Mouse (Mus musculus) intestine, postnatal 0 days (tissue): ENCODE measurements around the gene Ascc1. TPM values are rescaled to one million over a fixed set of nuclear protein-coding genes. Genes with fewer than 3 reads are reported as not detected.

Experiments used
- ATAC-seq: fragments of 200-750 bp; cut with Nextera tagmentation; 2 replicates; pipeline ENCODE4 v1.8.0; 2017; ENCODE audit warnings: mild to moderate bottlenecking, moderate TSS enrichment, moderate library complexity
- H3K27ac ChIP-seq: fragments of 300-500 bp; sonication (generic); 2 replicates; pipeline ENCODE4 v1.5.1; 2014; ENCODE audit warnings: mild to moderate bottlenecking, low read depth, low read length, moderate library complexity
- H3K27me3 ChIP-seq: fragments of 300-500 bp; sonication (generic); replicated peaks from 2 replicates; pipeline ENCODE4 v1.6.1; 2014; ENCODE audit warnings: low read length, mixed read lengths; ENCODE audit not compliant: control insufficient read depth, insufficient read depth
- H3K36me3 ChIP-seq: fragments of 300-500 bp; sonication (generic); 2 replicates; pipeline ENCODE4 v1.6.1; 2014; ENCODE audit warnings: mild to moderate bottlenecking, moderate library complexity; ENCODE audit not compliant: control insufficient read depth, insufficient read depth
- H3K4me1 ChIP-seq: fragments of 300-500 bp; sonication (generic); replicated peaks from 2 replicates; pipeline ENCODE4 v1.6.1; 2014; ENCODE audit warnings: antibody characterized with exemption, low read length, mixed read lengths; ENCODE audit not compliant: control insufficient read depth, insufficient read depth
- H3K4me2 ChIP-seq: fragments of 300-500 bp; sonication (generic); replicated peaks from 2 replicates; pipeline ENCODE4 v1.6.1; 2014; ENCODE audit warnings: low read depth, mild to moderate bottlenecking, moderate library complexity
- H3K4me3 ChIP-seq: fragments of 300-500 bp; sonication (generic); 2 replicates; pipeline ENCODE4 v1.5.1; 2014; ENCODE audit warnings: low read depth, low read length
- H3K9ac ChIP-seq: fragments of 300-500 bp; sonication (generic); 2 replicates; pipeline ENCODE4 v1.6.1; 2014; ENCODE audit warnings: mild to moderate bottlenecking, low read depth, low read length
- H3K9me3 ChIP-seq: fragments of 300-500 bp; sonication (generic); 2 replicates; pipeline ENCODE4 v1.6.1; 2016; ENCODE audit warnings: mixed run types; ENCODE audit not compliant: control insufficient read depth
- CTCF ChIP-seq: sonication (generic); IDR thresholded peaks from 2 replicates; pipeline ENCODE4 v1.5.1; 2016; ENCODE audit warnings: low read depth, mild to moderate bottlenecking, control low read depth, antibody characterized with exemption, moderate library complexity
- WGBS: fragments of 180-500 bp; shearing (Covaris S2); extraction: QIAGEN DNeasy Blood & Tissue Kit; methylation state at CpG from one replicate; pipeline ENCODE4 v1.1.7; 2014; 5-methylcytosine and 5-hydroxymethylcytosine counted together
- polyA plus RNA-seq: library from polyadenylated mRNA; unstranded; fragments of >200 nt; fragmentation: Nextera tagmentation; extraction: Ambion mirVana; gene quantifications from 2 replicates; pipeline ENCODE4 v1.2.1, GENCODE M21; 2015

Gene Ascc1
- polyA plus RNA-seq, 1 experiment from 2014 or later: 28.7 TPM

- no peaks in the 10 kb centered on the region; the same call in 1 of the 2 replicates for H3K4me1 ChIP-seq
- no peak overlapping the region for H3K4me3 ChIP-seq
- H3K27me3 ChIP-seq: no peaks in the 10 kb centered on the region
- WGBS: 94% methylated on average over 7 of the region's 7 CpGs
- H3K9me3 ChIP-seq: no peaks in the 10 kb centered on the region
- ATAC-seq: no peak
- no peak overlapping the region for H3K27ac ChIP-seq
- H3K4me2 ChIP-seq: no peak overlapping the region
- TF ChIP-seq CTCF: no peak
- no peak overlapping the region for H3K9ac ChIP-seq
- H3K36me3 ChIP-seq: no peaks in the 10 kb centered on the region
Observed at GRCm38 (mm10) chr10:60077226-60077625, 74.6 kb downstream of the Ascc1 start.

DNA sequence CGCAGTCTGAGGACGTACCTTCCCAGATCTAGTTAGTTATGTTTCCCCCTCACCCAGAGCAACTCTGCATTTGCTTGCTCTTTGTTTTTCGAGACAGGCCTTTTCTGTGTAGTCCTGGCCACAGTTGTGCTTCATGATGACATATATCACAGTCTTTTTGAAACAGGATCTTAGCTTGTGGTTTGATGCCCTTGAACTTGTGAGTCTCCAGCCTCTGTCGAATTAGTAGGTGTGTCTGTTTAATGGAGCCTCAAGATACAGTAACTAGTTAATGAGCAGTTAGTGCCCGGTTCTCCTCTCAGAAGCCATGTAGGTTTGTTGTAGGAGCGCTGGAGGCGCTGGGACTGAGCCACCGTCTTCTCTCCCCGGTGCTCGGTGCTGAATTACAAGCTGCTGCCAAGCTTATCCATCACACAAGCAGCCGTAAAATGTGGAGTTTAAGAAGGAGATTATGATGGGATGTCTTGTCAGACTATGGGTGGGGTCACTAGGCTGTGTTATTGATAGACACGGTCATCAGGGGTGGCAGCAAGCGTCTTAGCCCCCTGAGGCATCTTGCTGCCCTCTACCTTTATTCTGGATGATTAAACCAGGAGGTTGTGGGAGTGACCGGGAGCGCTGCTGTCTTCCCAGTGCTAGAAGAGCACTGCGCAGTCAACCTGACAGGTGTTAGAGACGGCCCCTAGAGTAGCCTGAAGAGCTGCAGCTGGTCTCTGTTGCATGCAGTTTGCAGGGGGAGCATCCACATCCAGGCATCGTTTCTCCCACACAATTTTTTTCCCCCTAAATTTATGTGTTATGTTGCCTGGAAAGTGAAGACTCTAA, 75.3 kb downstream of the Ascc1 start:
- Histone ChIP-seq H3K4me2 (no peak overlapping the region), H3K9me3 (no peaks in the 10 kb centered on the region), H3K27me3 (no peaks in the 10 kb centered on the region), H3K36me3 (no peaks in the 10 kb centered on the region), H3K4me1 (peaks cover 4% of the 10 kb centered on the region; the same call in 1 of the 2 replicates), H3K27ac (no peak overlapping the region), H3K9ac (no peak overlapping the region), H3K4me3 (no peak overlapping the region)
- 57% methylated on average over 18 of the region's 18 CpGs for WGBS
- no peak for TF ChIP-seq CTCF
- ATAC-seq: no peak

- no peak overlapping the region for H3K9ac ChIP-seq
- H3K4me2 ChIP-seq: no peak overlapping the region
- TF ChIP-seq CTCF: no peak
- H3K36me3 ChIP-seq: no peaks in the 10 kb centered on the region
- no peak overlapping the region for H3K4me3 ChIP-seq
- 63% methylated on average over 5 of the region's 5 CpGs for WGBS
- peaks cover 4% of the 10 kb centered on the region; the same call in 1 of the 2 replicates for H3K4me1 ChIP-seq
- H3K9me3 ChIP-seq: no peaks in the 10 kb centered on the region
- H3K27ac ChIP-seq: no peak overlapping the region
- no peaks in the 10 kb centered on the region for H3K27me3 ChIP-seq
- no peak for ATAC-seq
Observed at GRCm38 (mm10) chr10:60078561-60078917, 75.9 kb downstream of the Ascc1 start.

DNA sequence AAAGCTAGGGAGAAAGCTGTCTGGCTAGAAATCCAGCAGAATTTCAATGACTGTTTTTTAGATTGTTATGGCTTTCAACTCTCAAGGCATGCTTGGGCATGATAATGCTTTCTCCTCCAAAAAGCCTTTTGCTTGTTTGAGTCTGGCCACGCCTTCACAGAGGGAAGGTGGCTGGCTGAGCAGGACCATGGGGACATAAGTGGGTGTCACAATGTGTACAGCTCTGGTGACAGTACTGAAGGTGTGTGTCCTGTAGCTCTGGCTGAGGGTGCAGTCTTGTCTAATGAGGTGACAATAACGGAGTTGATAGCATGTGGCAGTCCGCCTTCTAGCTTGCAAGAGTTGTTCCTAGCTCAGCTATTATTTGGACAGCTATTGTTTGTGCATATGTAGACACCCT, 77.6 kb downstream of the Ascc1 start:
- Histone ChIP-seq H3K36me3 (no peaks in the 10 kb centered on the region), H3K27me3 (no peaks in the 10 kb centered on the region), H3K9me3 (no peaks in the 10 kb centered on the region), H3K27ac (no peak overlapping the region), H3K4me2 (no peak overlapping the region), H3K9ac (no peak overlapping the region), H3K4me1 (peaks cover 4% of the 10 kb centered on the region; the same call in 1 of the 2 replicates), H3K4me3 (no peak overlapping the region)
- 77% methylated on average over 3 of the region's 3 CpGs for WGBS
- ATAC-seq: no peak
- TF ChIP-seq CTCF: no peak

DNA sequence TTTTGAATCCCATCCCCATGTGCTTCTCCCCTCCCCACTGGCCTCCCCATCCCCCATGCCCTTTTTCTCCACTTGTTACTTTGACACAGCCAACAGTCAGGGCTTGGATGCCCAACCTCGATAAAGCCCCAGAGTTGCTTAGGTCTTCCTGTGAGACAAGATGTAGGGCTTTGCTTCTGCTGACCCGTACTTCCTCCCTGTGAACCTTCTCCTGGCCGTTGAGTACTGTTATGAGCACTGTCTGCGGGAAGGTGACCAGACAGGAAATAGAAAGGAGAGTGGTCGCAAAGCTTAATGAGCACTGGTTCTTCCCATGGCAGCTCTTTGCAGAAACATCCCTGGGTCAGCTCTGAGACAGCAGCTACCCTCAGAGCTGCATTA, 78.0 kb downstream of the Ascc1 start:
- H3K4me1 ChIP-seq: peaks cover 4% of the 10 kb centered on the region; the same call in 1 of the 2 replicates
- no peak overlapping the region for H3K9ac ChIP-seq
- H3K9me3 ChIP-seq: no peaks in the 10 kb centered on the region
- H3K4me3 ChIP-seq: no peak overlapping the region
- H3K4me2 ChIP-seq: no peak overlapping the region
- no peaks in the 10 kb centered on the region for H3K36me3 ChIP-seq
- ATAC-seq: no peak
- peak overlapping the region; percentile 73 for H3K27ac ChIP-seq
- H3K27me3 ChIP-seq: no peaks in the 10 kb centered on the region
- WGBS: 29% methylated on average over 5 of the region's 5 CpGs
- no peak for TF ChIP-seq CTCF

DNA sequence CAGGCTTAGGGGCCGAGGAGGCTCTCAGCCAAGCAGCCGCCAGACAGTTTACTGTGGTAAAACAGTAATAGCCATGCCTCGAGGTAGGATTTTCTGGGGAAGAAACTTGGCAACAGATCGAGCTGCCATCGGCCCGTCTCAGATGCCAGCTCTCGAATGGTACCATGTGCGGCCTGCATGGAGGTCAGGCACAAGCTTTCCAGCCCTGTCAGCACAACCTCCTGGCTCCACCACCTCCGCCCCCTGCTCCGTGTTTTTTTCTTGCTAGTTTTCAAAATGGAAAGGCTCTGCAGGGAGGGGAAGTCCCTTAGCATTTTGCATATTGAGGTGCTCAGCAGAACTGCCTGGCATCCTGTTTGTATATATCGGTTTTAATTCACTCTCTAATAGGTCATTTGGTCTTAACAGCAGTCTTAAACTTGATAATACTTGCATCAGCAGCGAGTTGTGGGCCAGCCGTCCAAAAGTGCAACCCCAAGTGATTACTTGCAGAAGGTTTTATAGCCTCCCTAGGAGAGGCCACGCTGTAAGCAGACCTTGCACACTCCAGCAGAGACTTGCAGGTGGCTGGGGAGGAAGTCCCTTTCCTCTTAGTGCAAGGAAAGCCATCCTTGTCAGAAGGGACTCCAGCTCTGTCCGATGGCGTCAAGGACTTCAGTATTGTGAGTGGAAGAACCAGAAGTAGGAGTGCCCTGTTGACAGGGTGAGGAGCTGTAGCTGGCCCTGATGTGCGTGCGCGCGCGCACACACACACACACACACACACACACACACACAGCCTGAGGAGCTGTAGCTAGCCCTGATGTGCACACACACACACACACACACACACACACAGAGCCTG, 78.6 kb downstream of the Ascc1 start:
- no peak overlapping the region for H3K4me3 ChIP-seq
- no peaks in the 10 kb centered on the region for H3K36me3 ChIP-seq
- 36% methylated on average over 21 of the region's 21 CpGs for WGBS
- ATAC-seq: peak; percentile 93
- no peaks in the 10 kb centered on the region for H3K9me3 ChIP-seq
- no peak for TF ChIP-seq CTCF
- no peaks in the 10 kb centered on the region for H3K27me3 ChIP-seq
- peak overlapping the region; percentile 73 for H3K27ac ChIP-seq
- 0 out of 2 replicates have a peak overlapping the region, but pooled peaks have one; percentile 1 for H3K9ac ChIP-seq
- peaks cover 4% of the 10 kb centered on the region; the same call in 1 of the 2 replicates for H3K4me1 ChIP-seq
- peak overlapping the region; percentile 22 for H3K4me2 ChIP-seq
